Mouse (Mus musculus) liver, postnatal 0 days (tissue): ENCODE measurements around the gene Ucp2.

Source experiments
- CTCF ChIP-seq: sonication (generic); IDR thresholded peaks from 2 replicates; pipeline ENCODE4 v1.5.1; 2016; ENCODE audit warnings: antibody characterized with exemption, low read depth
- EP300 ChIP-seq: IDR thresholded peaks from 2 replicates; pipeline ENCODE4 v1.6.1; 2016; ENCODE audit warnings: antibody characterized with exemption, low read depth, mild to moderate bottlenecking

DNA sequence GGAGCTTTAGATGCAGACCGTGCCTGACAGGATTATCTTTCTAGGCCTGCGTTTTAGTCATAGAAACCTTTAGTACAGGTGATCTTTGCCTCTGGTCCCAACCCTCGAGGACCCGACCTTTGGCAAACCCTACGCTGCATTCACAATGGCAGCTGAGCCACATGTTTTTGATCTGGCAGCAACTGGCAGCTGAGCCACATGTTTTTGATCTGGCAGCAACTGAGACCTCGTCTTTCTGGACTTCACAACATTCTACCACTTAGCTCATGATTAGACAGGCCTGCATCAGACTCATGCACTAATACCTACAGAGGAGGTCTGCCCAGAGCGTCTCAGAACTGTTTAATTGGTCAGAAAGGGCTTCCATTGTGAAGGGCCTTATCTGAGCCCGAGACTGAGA lies 1.9 kb downstream of the Ucp2 start:
- no peak for TF ChIP-seq CTCF
- TF ChIP-seq EP300 = no peak
